Mouse (Mus musculus) forebrain, embryonic 10.5 days (tissue): ENCODE measurements at regions not wholly inside any gene's neighbourhood (a gene's known extent, or its start where the extent isn't known, plus 50 kb on each side); places are given as distances from the start of the nearest gene placed in this dataset.

Source experiments
- DNase-seq: peaks from one replicate; pipeline ENCODE4 v3.0.0-alpha.2; 2017; ENCODE audit warnings: low spot score; ENCODE audit errors: extremely low spot score
- H3K27ac ChIP-seq: fragments of 300-500 bp; sonication (generic); 2 replicates; pipeline ENCODE4 v1.5.1; 2016; ENCODE audit warnings: mild to moderate bottlenecking
- H3K27me3 ChIP-seq: fragments of 300-500 bp; sonication (generic); 2 replicates; pipeline ENCODE4 v1.6.1; 2016; ENCODE audit warnings: mild to moderate bottlenecking; ENCODE audit not compliant: poor library complexity, severe bottlenecking
- H3K36me3 ChIP-seq: fragments of 300-500 bp; sonication (generic); replicated peaks from 2 replicates; pipeline ENCODE4 v1.6.1; 2016; ENCODE audit warnings: mild to moderate bottlenecking, moderate library complexity
- H3K4me1 ChIP-seq: fragments of 300-500 bp; sonication (generic); 2 replicates; pipeline ENCODE4 v1.6.1; 2016
- H3K4me3 ChIP-seq: fragments of 300-500 bp; sonication (generic); 2 replicates; pipeline ENCODE4 v1.5.1; 2016; ENCODE audit warnings: mild to moderate bottlenecking, moderate library complexity
- H3K9me3 ChIP-seq: fragments of 300-500 bp; sonication (generic); 2 replicates; pipeline ENCODE4 v1.6.1; 2016; ENCODE audit warnings: mild to moderate bottlenecking, moderate library complexity
- WGBS: fragments of 180-500 bp; shearing (Covaris S2); methylation state at CpG from one replicate; pipeline ENCODE4 v1.1.7; 2016; 5-methylcytosine and 5-hydroxymethylcytosine counted together

- no peak for DNase-seq
- WGBS = 85% methylated on average over 5 of the region's 5 CpGs
These were observed 142.0 kb downstream of the Erv3 start for GRCm38 (mm10) chr2:131717561-131717960.

GRCm38 (mm10) chr2:131716841-131717240, 142.7 kb downstream of the Erv3 start:
- Histone ChIP-seq H3K9me3 (no peaks in the 10 kb centered on the region), H3K4me1 (no peaks in the 10 kb centered on the region), H3K27me3 (no peaks in the 10 kb centered on the region), H3K4me3 (no peak overlapping the region), H3K36me3 (no peaks in the 10 kb centered on the region), H3K27ac (no peak overlapping the region)
- DNase-seq = no peak
- 96% methylated on average over 5 of the region's 5 CpGs for WGBS

More at GRCm38 (mm10) chr2:131717561-131717960, 142.0 kb downstream of the Erv3 start:
- Histone ChIP-seq H3K4me3 (no peak overlapping the region), H3K9me3 (no peaks in the 10 kb centered on the region), H3K4me1 (no peaks in the 10 kb centered on the region), H3K36me3 (no peaks in the 10 kb centered on the region), H3K27me3 (no peaks in the 10 kb centered on the region), H3K27ac (no peak overlapping the region)

GRCm38 (mm10) chr2:131715381-131715780, 144.2 kb downstream of the Erv3 start:
- no peaks in the 10 kb centered on the region for H3K9me3 ChIP-seq
- no peak overlapping the region for H3K27ac ChIP-seq
- no peaks in the 10 kb centered on the region for H3K27me3 ChIP-seq
- no peak for DNase-seq
- H3K4me1 ChIP-seq = no peaks in the 10 kb centered on the region
- H3K36me3 ChIP-seq = no peaks in the 10 kb centered on the region
- H3K4me3 ChIP-seq = no peak overlapping the region
- WGBS = 84% methylated on average over 3 of the region's 3 CpGs

GRCm38 (mm10) chr2:131711886-131712285, 147.7 kb downstream of the Erv3 start:
- H3K27me3 ChIP-seq = no peaks in the 10 kb centered on the region
- H3K4me1 ChIP-seq = no peaks in the 10 kb centered on the region
- H3K4me3 ChIP-seq = no peak overlapping the region
- no peaks in the 10 kb centered on the region for H3K36me3 ChIP-seq
- no peak for DNase-seq
- H3K27ac ChIP-seq = no peak overlapping the region
- H3K9me3 ChIP-seq = no peaks in the 10 kb centered on the region

GRCm38 (mm10) chr2:131706565-131706964, 144.5 kb upstream of the Adra1d start:
- Histone ChIP-seq H3K27me3 (no peaks in the 10 kb centered on the region), H3K9me3 (no peaks in the 10 kb centered on the region), H3K27ac (no peak overlapping the region), H3K4me1 (no peaks in the 10 kb centered on the region), H3K4me3 (no peak overlapping the region), H3K36me3 (no peaks in the 10 kb centered on the region)
- DNase-seq = no peak
- WGBS = 85% methylated on average over 4 of the region's 4 CpGs

GRCm38 (mm10) chr2:131704406-131704805, 142.3 kb upstream of the Adra1d start:
- H3K27me3 ChIP-seq = no peaks in the 10 kb centered on the region
- no peak overlapping the region for H3K4me3 ChIP-seq
- H3K9me3 ChIP-seq = no peaks in the 10 kb centered on the region
- no peaks in the 10 kb centered on the region for H3K36me3 ChIP-seq
- no peak overlapping the region for H3K27ac ChIP-seq
- H3K4me1 ChIP-seq = peaks cover 5% of the 10 kb centered on the region; the same call in 1 of the 2 replicates
- no peak for DNase-seq

GRCm38 (mm10) chr2:131702146-131702545, 140.1 kb upstream of the Adra1d start:
- Histone ChIP-seq H3K4me1 (peaks cover 5% of the 10 kb centered on the region; the same call in 1 of the 2 replicates), H3K27ac (no peak overlapping the region), H3K36me3 (no peaks in the 10 kb centered on the region), H3K9me3 (no peaks in the 10 kb centered on the region), H3K27me3 (no peaks in the 10 kb centered on the region), H3K4me3 (no peak overlapping the region)
- WGBS = 87% methylated on average over 4 of the region's 4 CpGs
- no peak for DNase-seq

- H3K9me3 ChIP-seq = no peaks in the 10 kb centered on the region
- 81% methylated on average over 3 of the region's 3 CpGs for WGBS
- peaks cover 5% of the 10 kb centered on the region; the same call in 1 of the 2 replicates for H3K4me1 ChIP-seq
- H3K36me3 ChIP-seq = no peaks in the 10 kb centered on the region
- H3K4me3 ChIP-seq = no peak overlapping the region
- no peak for DNase-seq
- H3K27me3 ChIP-seq = no peaks in the 10 kb centered on the region
- H3K27ac ChIP-seq = no peak overlapping the region
These were observed 137.7 kb upstream of the Adra1d start for GRCm38 (mm10) chr2:131699798-131700197.

- Histone ChIP-seq H3K27me3 (no peaks in the 10 kb centered on the region), H3K9me3 (no peaks in the 10 kb centered on the region), H3K27ac (no peak overlapping the region), H3K36me3 (no peaks in the 10 kb centered on the region), H3K4me1 (peaks cover 5% of the 10 kb centered on the region; the same call in 1 of the 2 replicates), H3K4me3 (no peak overlapping the region)
- 86% methylated on average over 5 of the region's 5 CpGs for WGBS
- no peak for DNase-seq
These were observed 136.2 kb upstream of the Adra1d start for GRCm38 (mm10) chr2:131698008-131698965.

- Histone ChIP-seq H3K4me3 (no peak overlapping the region), H3K9me3 (no peaks in the 10 kb centered on the region), H3K36me3 (no peaks in the 10 kb centered on the region), H3K27me3 (no peaks in the 10 kb centered on the region), H3K4me1 (peaks cover 5% of the 10 kb centered on the region; the same call in 1 of the 2 replicates), H3K27ac (no peak overlapping the region)
- 80% methylated on average over 3 of the region's 3 CpGs for WGBS
- no peak for DNase-seq
These were observed 134.2 kb upstream of the Adra1d start for GRCm38 (mm10) chr2:131696307-131696706.

GRCm38 (mm10) chr2:131689996-131690395, 127.9 kb upstream of the Adra1d start:
- WGBS = 82% methylated on average over 6 of the region's 6 CpGs
- Histone ChIP-seq H3K4me1 (no peaks in the 10 kb centered on the region), H3K27ac (no peak overlapping the region), H3K27me3 (no peaks in the 10 kb centered on the region), H3K4me3 (no peak overlapping the region), H3K9me3 (no peaks in the 10 kb centered on the region), H3K36me3 (no peaks in the 10 kb centered on the region)
- DNase-seq = no peak

- no peaks in the 10 kb centered on the region for H3K27me3 ChIP-seq
- DNase-seq = no peak
- H3K9me3 ChIP-seq = no peaks in the 10 kb centered on the region
- 90% methylated on average over 2 of the region's 2 CpGs for WGBS
- H3K4me3 ChIP-seq = no peak overlapping the region
- no peak overlapping the region for H3K27ac ChIP-seq
- H3K36me3 ChIP-seq = no peaks in the 10 kb centered on the region
- no peaks in the 10 kb centered on the region for H3K4me1 ChIP-seq
These were observed 126.2 kb upstream of the Adra1d start for GRCm38 (mm10) chr2:131688282-131688681.

- 87% methylated on average over 2 of the region's 2 CpGs for WGBS
- DNase-seq = no peak
- no peak overlapping the region for H3K4me3 ChIP-seq
- no peaks in the 10 kb centered on the region for H3K4me1 ChIP-seq
- H3K27ac ChIP-seq = no peak overlapping the region
- H3K9me3 ChIP-seq = no peaks in the 10 kb centered on the region
- no peaks in the 10 kb centered on the region for H3K27me3 ChIP-seq
- H3K36me3 ChIP-seq = no peaks in the 10 kb centered on the region
These were observed 125.4 kb upstream of the Adra1d start for GRCm38 (mm10) chr2:131687449-131687848.
